Comparison of ENCODE assay signal across 19 mouse cellular contexts in the genomic region with DNA sequence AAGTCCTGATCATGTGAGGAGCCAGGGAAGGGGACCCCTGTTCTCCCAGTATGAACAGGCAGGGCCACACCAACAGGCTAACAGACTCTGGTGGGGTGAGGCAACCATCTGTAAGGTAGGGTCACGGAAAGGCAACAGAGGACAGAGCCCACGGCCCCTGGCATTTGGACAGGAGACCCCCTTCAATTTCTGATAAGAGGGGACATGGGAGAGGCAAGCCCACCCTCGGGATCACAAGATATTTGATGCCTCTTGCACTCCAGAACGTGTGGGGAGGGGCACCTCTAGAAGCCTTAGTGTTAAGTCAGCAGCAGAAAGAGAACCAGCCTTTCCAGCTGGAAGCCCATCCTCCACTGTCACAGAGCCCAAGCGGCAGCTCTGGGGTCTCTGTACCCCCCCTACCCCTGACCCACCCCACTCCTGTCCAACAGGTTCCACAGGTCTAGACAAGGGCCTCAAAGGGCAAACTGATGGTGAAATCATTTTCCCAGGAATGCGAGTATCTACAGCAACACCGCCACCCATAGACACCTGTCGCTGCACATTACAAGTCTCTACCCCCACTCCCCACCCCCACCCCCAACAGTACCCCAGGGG. TPM values are rescaled to one million over a fixed set of nuclear protein-coding genes. Genes with fewer than 3 reads are reported as not detected.
DNase-seq lines count a peak whose midpoint lies in the region; ATAC-seq and TF ChIP-seq lines count a peak whose summit lies in the region.
"Had no signal": no experiment of that assay in that cellular context is flagged by ENCODE, and none has a peak within 500 bp of the region (broad histone marks: within the 10 kb centered on the region; RNA-seq: fewer than 3 reads in every experiment).

No protein-coding gene starts in this region.

- no peak for ATAC-seq in heart, embryonic 15.5 days (replicated peaks; ENCODE audit: insufficient number of reproducible peaks, insufficient read depth, low FRiP score, low read depth)
- peak; percentile 22; the same call in 1 of the 2 replicates for ATAC-seq in lung, embryonic 14.5 days (ENCODE audit: insufficient read depth)
- ATAC-seq in heart, postnatal 0 days (ENCODE audit: insufficient read depth, low read depth) = no peak
- peak; percentile 42; the same call in 1 of the 2 replicates for ATAC-seq in stomach, embryonic 16.5 days (ENCODE audit: insufficient read depth, low FRiP score)
- ATAC-seq: activated CD4-positive, CD25-positive, alpha-beta regulatory T cell, adult 4 months; CD4-positive, CD25-positive, alpha-beta regulatory T cell, adult 4 months; forebrain, embryonic 15.5 days had no signal

- WGBS in heart, embryonic 15.5 days = 33% methylated on average over 8 of the region's 8 CpGs
- 38% methylated on average over 8 of the region's 8 CpGs for WGBS in lung, embryonic 14.5 days
- WGBS in lung, adult 2 months = 51% methylated on average over 8 of the region's 8 CpGs
- WGBS in heart, postnatal 0 days = 40% methylated on average over 8 of the region's 8 CpGs
- 48% methylated on average over 8 of the region's 8 CpGs for WGBS in stomach, embryonic 16.5 days

- H3K27ac ChIP-seq in heart, embryonic 15.5 days = peak overlapping the region; percentile 95
- H3K27ac ChIP-seq in lung, embryonic 14.5 days (ENCODE audit: low read depth) = peak overlapping the region; percentile 90
- peak overlapping the region; percentile 88 for H3K27ac ChIP-seq in heart, postnatal 0 days (ENCODE audit: low read depth)
- peak overlapping the region; percentile 74 for H3K27ac ChIP-seq in stomach, embryonic 16.5 days (ENCODE audit: low read length)
- H3K27ac ChIP-seq: forebrain, embryonic 15.5 days; hindbrain, embryonic 15.5 days had no signal

- TF ChIP-seq POLR2A in lung, adult 2 months (IDR thresholded peaks at IDR 0.05; ENCODE audit: borderline replicate concordance, extremely low read depth, low read depth, low read length) = no peak

- peak overlapping the region; percentile 37; the same call in 1 of the 2 replicates for H3K9ac ChIP-seq in heart, embryonic 15.5 days
- peak overlapping the region; percentile 34; the same call in 1 of the 2 replicates for H3K9ac ChIP-seq in lung, embryonic 14.5 days
- no peak overlapping the region for H3K9ac ChIP-seq in heart, postnatal 0 days (replicated peaks; ENCODE audit: low read depth, low read length)
- peak overlapping the region; percentile 40; the same call in 1 of the 2 replicates for H3K9ac ChIP-seq in stomach, embryonic 16.5 days (ENCODE audit: low read length)
- H3K9ac ChIP-seq: forebrain, embryonic 15.5 days; hindbrain, embryonic 15.5 days had no signal

- no peak for TF ChIP-seq EP300 in heart, postnatal 0 days (IDR thresholded peaks at IDR 0.05; ENCODE audit: low read depth)

- DNase-seq in heart, postnatal 25 days (ENCODE audit: low spot score) = no peak
- DNase-seq in lung, embryonic 14.5 days = peak; percentile 68
- no peak for DNase-seq in lung, adult 2 months
- no peak for DNase-seq in heart, postnatal 0 days (ENCODE audit: low spot score)
- DNase-seq in right cerebral cortex, postnatal 4 days = no peak
- DNase-seq: adrenal gland, postnatal 36 days; gastrocnemius, postnatal 25 days; thymus, postnatal 25 days had no signal

- H3K4me1 ChIP-seq in heart, embryonic 15.5 days (replicated peaks) = peaks cover 78% of the 10 kb centered on the region
- peaks cover 52% of the 10 kb centered on the region for H3K4me1 ChIP-seq in lung, embryonic 14.5 days (ENCODE audit: insufficient read depth)
- H3K4me1 ChIP-seq in lung, adult 2 months (ENCODE audit: control insufficient read depth, insufficient read depth, low read length) = no peaks in the 10 kb centered on the region; the same call in 1 of the 2 replicates
- H3K4me1 ChIP-seq in heart, postnatal 0 days (ENCODE audit: control insufficient read depth, insufficient read depth) = peaks cover 54% of the 10 kb centered on the region
- H3K4me1 ChIP-seq in stomach, embryonic 16.5 days (ENCODE audit: control insufficient read depth, insufficient read depth, low read length) = peaks cover 46% of the 10 kb centered on the region

- H3K9me3 ChIP-seq in heart, embryonic 15.5 days (replicated peaks) = no peaks in the 10 kb centered on the region
- no peaks in the 10 kb centered on the region for H3K9me3 ChIP-seq in lung, embryonic 14.5 days (ENCODE audit: low read depth, low read length)
- no peaks in the 10 kb centered on the region for H3K9me3 ChIP-seq in heart, postnatal 0 days (replicated peaks; ENCODE audit: control insufficient read depth, low read length)
- no peaks in the 10 kb centered on the region for H3K9me3 ChIP-seq in stomach, embryonic 16.5 days (replicated peaks; ENCODE audit: control insufficient read depth, low read length)
- H3K9me3 ChIP-seq: forebrain, embryonic 15.5 days; hindbrain, embryonic 15.5 days; midbrain, embryonic 10.5 days had no signal

- H3K4me2 ChIP-seq in heart, embryonic 15.5 days = peak overlapping the region; percentile 77
- H3K4me2 ChIP-seq in lung, embryonic 14.5 days = peak overlapping the region; percentile 97
- H3K4me2 ChIP-seq in heart, postnatal 0 days (ENCODE audit: low read depth, low read length) = peak overlapping the region; percentile 92
- H3K4me2 ChIP-seq in stomach, embryonic 16.5 days (ENCODE audit: low read depth, low read length) = peak overlapping the region; percentile 95
- H3K4me2 ChIP-seq: forebrain, embryonic 15.5 days; hindbrain, embryonic 15.5 days had no signal

- TF ChIP-seq CTCF in lung, embryonic 14.5 days (IDR thresholded peaks at IDR 0.05; ENCODE audit: low read depth) = no peak
- TF ChIP-seq CTCF in lung, adult 2 months (IDR thresholded peaks at IDR 0.05; ENCODE audit: insufficient read depth, low read length) = no peak
- no peak for TF ChIP-seq CTCF in heart, postnatal 0 days (IDR thresholded peaks at IDR 0.05; ENCODE audit: low read depth)

- H3K27me3 ChIP-seq in heart, embryonic 15.5 days = no peaks in the 10 kb centered on the region
- no peaks in the 10 kb centered on the region for H3K27me3 ChIP-seq in lung, embryonic 14.5 days (ENCODE audit: insufficient read depth, low read length)
- no peaks in the 10 kb centered on the region for H3K27me3 ChIP-seq in heart, postnatal 0 days (ENCODE audit: control insufficient read depth, insufficient read depth, low read length)
- H3K27me3 ChIP-seq in stomach, embryonic 16.5 days (ENCODE audit: control insufficient read depth, insufficient read depth, low read length) = no peaks in the 10 kb centered on the region
- H3K27me3 ChIP-seq: hindbrain, embryonic 15.5 days had no signal

- intact Hi-C loops in heart, postnatal 25 days (cut with DNase I) = no loop called here

- peaks cover 19% of the 10 kb centered on the region for H3K36me3 ChIP-seq in heart, embryonic 15.5 days
- peaks cover 36% of the 10 kb centered on the region for H3K36me3 ChIP-seq in lung, embryonic 14.5 days (ENCODE audit: insufficient read depth)
- H3K36me3 ChIP-seq in heart, postnatal 0 days (replicated peaks; ENCODE audit: control insufficient read depth, insufficient read depth, low read length) = peaks cover 16% of the 10 kb centered on the region
- no peaks in the 10 kb centered on the region for H3K36me3 ChIP-seq in stomach, embryonic 16.5 days (ENCODE audit: control insufficient read depth, insufficient read depth, low read length)
- H3K36me3 ChIP-seq: forebrain, embryonic 15.5 days; hindbrain, embryonic 15.5 days had no signal

- peak overlapping the region; percentile 70 for H3K4me3 ChIP-seq in heart, embryonic 15.5 days
- H3K4me3 ChIP-seq in lung, embryonic 14.5 days (ENCODE audit: low read depth, low read length) = peak overlapping the region; percentile 94; the same call in 1 of the 2 replicates
- no peak overlapping the region for H3K4me3 ChIP-seq in lung, adult 2 months (replicated peaks; ENCODE audit: extremely low read depth, low read depth, low read length)
- no peak overlapping the region for H3K4me3 ChIP-seq in heart, postnatal 0 days (ENCODE audit: low read depth, low read length)
- no peak overlapping the region for H3K4me3 ChIP-seq in stomach, embryonic 16.5 days (replicated peaks; ENCODE audit: low read length)
- H3K4me3 ChIP-seq: forebrain, embryonic 15.5 days; hindbrain, embryonic 15.5 days; midbrain, embryonic 10.5 days; myocyte had no signal

RNA-seq across cellular contexts. Expression of gene Smtnl2, which starts 5.3 kb away (rescaled TPM):
- 114 and 133 TPM in 2 replicates for polyA plus RNA-seq in heart, embryonic 15.5 days (2015; fragmentation: Nextera tagmentation; extraction: Ambion mirVana)
- total RNA-seq in heart, postnatal 25 days (2021) = 10 to 100 TPM; 19.0 to 21.6 TPM
- polyA plus RNA-seq in lung, embryonic 14.5 days (2014; fragmentation: Nextera tagmentation; extraction: Ambion mirVana) = 107 and 122 TPM in 2 replicates
- polyA plus RNA-seq in lung, adult 2 months (2012; rRNA removed) = 32.1 and 34.5 TPM in 2 replicates
- 88.5 and 93.0 TPM in 2 replicates for total RNA-seq in heart, postnatal 0 days (2014; rRNA removed; ENCODE audit: low replicate concordance)
- polyA plus RNA-seq in heart, postnatal 0 days (2015; fragmentation: Nextera tagmentation; extraction: Ambion mirVana) = 72.9 and 79.2 TPM in 2 replicates
- polyA plus RNA-seq in stomach, embryonic 16.5 days (2015; fragmentation: Nextera tagmentation; extraction: Ambion mirVana) = 44.0 and 46.2 TPM in 2 replicates
- polyA plus RNA-seq: activated CD4-positive, CD25-positive, alpha-beta regulatory T cell, adult 4 months had no signal

RNA-seq across cellular contexts. Expression of gene Ggt6, which starts 29.1 kb away (rescaled TPM):
- 0.15 TPM in 1 of 2 replicates, not detected in the other for polyA plus RNA-seq in heart, embryonic 15.5 days (2015; fragmentation: Nextera tagmentation; extraction: Ambion mirVana)
- under 1 TPM in 1 of 2 experiments, not detected in 1; 0.31 TPM for total RNA-seq in heart, postnatal 25 days (2021)
- not detected in 2 replicates for polyA plus RNA-seq in lung, embryonic 14.5 days (2014; fragmentation: Nextera tagmentation; extraction: Ambion mirVana)
- 2.9 and 7.0 TPM in 2 replicates for polyA plus RNA-seq in lung, adult 2 months (2012; rRNA removed)
- 5.3 TPM in 1 of 2 replicates, not detected in the other for total RNA-seq in heart, postnatal 0 days (2014; rRNA removed; ENCODE audit: low replicate concordance)
- polyA plus RNA-seq in heart, postnatal 0 days (2015; fragmentation: Nextera tagmentation; extraction: Ambion mirVana) = 0.05 TPM in 1 of 2 replicates, not detected in the other
- polyA plus RNA-seq in stomach, embryonic 16.5 days (2015; fragmentation: Nextera tagmentation; extraction: Ambion mirVana) = 8.1 and 8.9 TPM in 2 replicates
- polyA plus RNA-seq: activated CD4-positive, CD25-positive, alpha-beta regulatory T cell, adult 4 months; CD4-positive, CD25-positive, alpha-beta regulatory T cell, adult 4 months; forebrain, embryonic 15.5 days; hindbrain, embryonic 15.5 days; limb, embryonic 11.5 days; midbrain, embryonic 10.5 days; myocyte had no signal

RNA-seq across cellular contexts. Expression of gene Mybbp1a, which starts 35.0 kb away (rescaled TPM):
- 57.8 and 83.8 TPM in 2 replicates for polyA plus RNA-seq in heart, embryonic 15.5 days (2015; fragmentation: Nextera tagmentation; extraction: Ambion mirVana)
- 10 to 100 TPM; 40.9 to 42.8 TPM for total RNA-seq in heart, postnatal 25 days (2021)
- polyA plus RNA-seq in lung, embryonic 14.5 days (2014; fragmentation: Nextera tagmentation; extraction: Ambion mirVana) = 157 and 161 TPM in 2 replicates
- 26.1 and 32.8 TPM in 2 replicates for polyA plus RNA-seq in lung, adult 2 months (2012; rRNA removed)
- total RNA-seq in heart, postnatal 0 days (2014; rRNA removed; ENCODE audit: low replicate concordance) = 20.5 and 20.9 TPM in 2 replicates
- 41.3 and 42.1 TPM in 2 replicates for polyA plus RNA-seq in heart, postnatal 0 days (2015; fragmentation: Nextera tagmentation; extraction: Ambion mirVana)
- polyA plus RNA-seq in stomach, embryonic 16.5 days (2015; fragmentation: Nextera tagmentation; extraction: Ambion mirVana) = 117 and 133 TPM in 2 replicates

RNA-seq across cellular contexts. Expression of gene Tekt1, which starts 43.9 kb away (rescaled TPM):
- polyA plus RNA-seq in heart, embryonic 15.5 days (2015; fragmentation: Nextera tagmentation; extraction: Ambion mirVana) = 0.72 and 1.1 TPM in 2 replicates
- total RNA-seq in heart, postnatal 25 days (2021) = not detected
- polyA plus RNA-seq in lung, embryonic 14.5 days (2014; fragmentation: Nextera tagmentation; extraction: Ambion mirVana) = 6.1 and 6.5 TPM in 2 replicates
- 4.8 and 8.3 TPM in 2 replicates for polyA plus RNA-seq in lung, adult 2 months (2012; rRNA removed)
- not detected in 2 replicates for total RNA-seq in heart, postnatal 0 days (2014; rRNA removed; ENCODE audit: low replicate concordance)
- polyA plus RNA-seq in heart, postnatal 0 days (2015; fragmentation: Nextera tagmentation; extraction: Ambion mirVana) = 0.19 and 0.62 TPM in 2 replicates
- polyA plus RNA-seq in stomach, embryonic 16.5 days (2015; fragmentation: Nextera tagmentation; extraction: Ambion mirVana) = 0.18 and 0.59 TPM in 2 replicates
- polyA plus RNA-seq: activated CD4-positive, CD25-positive, alpha-beta regulatory T cell, adult 4 months; CD4-positive, CD25-positive, alpha-beta regulatory T cell, adult 4 months; large intestine, adult 2 months; liver, embryonic 16.5 days; myocyte had no signal

Comparison
In these comparisons a context has a peak if more than half of its experiments do, and no peak if none do; other contexts are left out.
1. H3K4me3 ChIP-seq: peak in heart, embryonic 15.5 days (single experiment) and lung, embryonic 14.5 days (single experiment); none in lung, adult 2 months (single experiment), heart, postnatal 0 days (single experiment) and stomach, embryonic 16.5 days (single experiment).
2. ATAC-seq: peak in lung, embryonic 14.5 days (single experiment) and stomach, embryonic 16.5 days (single experiment); none in heart, embryonic 15.5 days (single experiment) and heart, postnatal 0 days (single experiment).
3. Peak in every context shown above with its lines, with median percentiles within 50 percentile points of each other: H3K27ac ChIP-seq and H3K4me2 ChIP-seq.